Mouse (Mus musculus) midbrain, embryonic 15.5 days (tissue): ENCODE measurements around the gene Rad18. TPM values are rescaled to one million over a fixed set of nuclear protein-coding genes. Genes with fewer than 3 reads are reported as not detected.

Experiments used
- ATAC-seq: fragments of 200-750 bp; cut with Nextera tagmentation; replicated peaks from 2 replicates; pipeline ENCODE4 v1.8.0; 2017; ENCODE audit warnings: moderate TSS enrichment
- H3K27ac ChIP-seq: fragments of 300-500 bp; sonication (generic); 2 replicates; pipeline ENCODE4 v1.5.1; 2015; ENCODE audit warnings: mild to moderate bottlenecking, inconsistent platforms
- H3K27me3 ChIP-seq: fragments of 300-500 bp; sonication (generic); replicated peaks from 2 replicates; pipeline ENCODE4 v1.6.1; 2015; ENCODE audit warnings: inconsistent platforms
- H3K36me3 ChIP-seq: fragments of 300-500 bp; sonication (generic); replicated peaks from 2 replicates; pipeline ENCODE4 v1.6.1; 2015; ENCODE audit warnings: inconsistent platforms
- H3K4me1 ChIP-seq: fragments of 300-500 bp; sonication (generic); 2 replicates; pipeline ENCODE4 v1.6.1; 2015; ENCODE audit warnings: inconsistent platforms
- H3K4me2 ChIP-seq: fragments of 300-500 bp; sonication (generic); 2 replicates; pipeline ENCODE4 v1.6.1; 2015; ENCODE audit warnings: inconsistent platforms, mild to moderate bottlenecking, moderate library complexity
- H3K4me3 ChIP-seq: fragments of 300-500 bp; sonication (generic); 2 replicates; pipeline ENCODE4 v1.5.1; 2015; ENCODE audit warnings: mild to moderate bottlenecking, inconsistent platforms
- H3K9ac ChIP-seq: fragments of 300-500 bp; sonication (generic); 2 replicates; pipeline ENCODE4 v1.6.1; 2015; ENCODE audit warnings: mild to moderate bottlenecking, inconsistent platforms
- H3K9me3 ChIP-seq: fragments of 300-500 bp; sonication (generic); 2 replicates; pipeline ENCODE4 v1.6.1; 2016; ENCODE audit warnings: inconsistent platforms
- whole genome bisulfite sequencing: fragments of 180-500 bp; shearing (Covaris S2); methylation state at CpG from one replicate; pipeline ENCODE4 v1.1.7; 2015; ENCODE audit warnings: mixed read lengths; 5-methylcytosine and 5-hydroxymethylcytosine counted together
- polyA plus RNA-seq: library from polyadenylated mRNA; unstranded; fragments of >200 nt; fragmentation: Nextera tagmentation; extraction: Ambion mirVana; gene quantifications from 2 replicates; pipeline ENCODE4 v1.2.1, GENCODE M21; 2015

Gene Rad18
- polyA plus RNA-seq, 1 experiment from 2014 or later, result 13.1 TPM

GRCm38 (mm10) chr6:112574558-112574957 is 121.9 kb downstream of the Rad18 start:
- Histone ChIP-seq H3K27ac (no peak overlapping the region), H3K36me3 (no peaks in the 10 kb centered on the region), H3K4me3 (no peak overlapping the region), H3K27me3 (no peaks in the 10 kb centered on the region), H3K9me3 (no peaks in the 10 kb centered on the region), H3K4me2 (no peak overlapping the region), H3K4me1 (no peaks in the 10 kb centered on the region), H3K9ac (no peak overlapping the region)
- ATAC-seq, result no peak
- 85% methylated on average over 3 of the region's 3 CpGs for WGBS

GRCm38 (mm10) chr6:112570413-112570812 is 126.1 kb downstream of the Rad18 start:
- Histone ChIP-seq H3K36me3 (no peaks in the 10 kb centered on the region), H3K4me1 (no peaks in the 10 kb centered on the region), H3K4me3 (no peak overlapping the region), H3K27ac (no peak overlapping the region), H3K27me3 (no peaks in the 10 kb centered on the region), H3K9me3 (no peaks in the 10 kb centered on the region), H3K9ac (no peak overlapping the region), H3K4me2 (no peak overlapping the region)
- no peak for ATAC-seq
- 36% methylated on average over 1 of the region's 1 CpGs for WGBS

Other genes starting within 250 kb of the Rad18 start
- 0.29 TPM in 1 of 2 replicates, not detected in the other for gene Cav3, start 237.2 kb downstream of the Rad18 start, polyA plus RNA-seq
- 1.6 and 1.9 TPM in 2 replicates for gene Oxtr, start 206.7 kb downstream of the Rad18 start, polyA plus RNA-seq